Mouse (Mus musculus): ENCODE results near the gene Abca7. TPM values are rescaled to one million over a fixed set of nuclear protein-coding genes. Genes with fewer than 3 reads are reported as not detected.

The Abca7 gene
- total and polyA plus RNA-seq, 3 experiments: 12.1 to 35.9 (median 21.6) TPM

- Histone ChIP-seq H3K4me3 (ENCODE audit: low read depth, low read length) (no peak overlapping the region), H3K27me3 (ENCODE audit: insufficient read depth, low read length) (no peaks in the 10 kb centered on the region), H3K9me3 (replicated peaks) (no peaks in the 10 kb centered on the region), H3K36me3 (replicated peaks) (peaks cover 96% of the 10 kb centered on the region), H3K4me1 (ENCODE audit: insufficient read depth, low read depth, low read length) (peaks cover 78% of the 10 kb centered on the region)
- TF ChIP-seq POLR2AphosphoS5 (IDR thresholded peaks at IDR 0.05; ENCODE audit: insufficient replicate concordance, low read depth, low read length): no peak
- no peak for TF ChIP-seq GATA1 (IDR thresholded peaks at IDR 0.05; ENCODE audit: borderline replicate concordance, low read length)
- TF ChIP-seq CTCF (IDR thresholded peaks at IDR 0.05; ENCODE audit: low read depth, low read length): no peak
- no peak for TF ChIP-seq GATA2 (IDR thresholded peaks at IDR 0.05; ENCODE audit: borderline replicate concordance, low read depth, low read length)
- TF ChIP-seq TAL1 (conservative IDR thresholded peaks at IDR 0.05; ENCODE audit: low read depth, low read length): no peak
- no peak for ATAC-seq (ENCODE audit: extremely low read depth, insufficient number of reproducible peaks, low FRiP score, poor library complexity, severe bottlenecking)
- no peak for DNase-seq (ENCODE audit: low spot score)
Observed at GRCm38 (mm10) chr10:80030191-80030590, 33.9 kb downstream of the Abca7 start.

GRCm38 (mm10) chr10:80030736-80031135, 34.4 kb downstream of the Abca7 start:
- DNase-seq (ENCODE audit: low spot score) (no peak), ATAC-seq (ENCODE audit: extremely low read depth, insufficient number of reproducible peaks, low FRiP score, poor library complexity, severe bottlenecking) (no peak)
- no peaks in the 10 kb centered on the region for H3K9me3 ChIP-seq (replicated peaks)
- peaks cover 96% of the 10 kb centered on the region for H3K36me3 ChIP-seq (replicated peaks)
- H3K27me3 ChIP-seq (ENCODE audit: insufficient read depth, low read length): no peaks in the 10 kb centered on the region
- no peak overlapping the region for H3K4me3 ChIP-seq (ENCODE audit: low read depth, low read length)
- TF ChIP-seq POLR2AphosphoS5 (IDR thresholded peaks at IDR 0.05; ENCODE audit: insufficient replicate concordance, low read depth, low read length) (no peak), GATA2 (IDR thresholded peaks at IDR 0.05; ENCODE audit: borderline replicate concordance, low read depth, low read length) (no peak), GATA1 (IDR thresholded peaks at IDR 0.05; ENCODE audit: borderline replicate concordance, low read length) (no peak), CTCF (IDR thresholded peaks at IDR 0.05; ENCODE audit: low read depth, low read length) (no peak), TAL1 (conservative IDR thresholded peaks at IDR 0.05; ENCODE audit: low read depth, low read length) (no peak)
- H3K4me1 ChIP-seq (ENCODE audit: insufficient read depth, low read depth, low read length): peaks cover 78% of the 10 kb centered on the region

- Histone ChIP-seq H3K27me3 (ENCODE audit: insufficient read depth, low read length) (no peaks in the 10 kb centered on the region), H3K4me1 (ENCODE audit: insufficient read depth, low read depth, low read length) (peaks cover 71% of the 10 kb centered on the region), H3K4me3 (ENCODE audit: low read depth, low read length) (no peak overlapping the region; the same call in 1 of the 2 replicates), H3K36me3 (replicated peaks) (peaks cover 96% of the 10 kb centered on the region), H3K9me3 (replicated peaks) (no peaks in the 10 kb centered on the region)
- DNase-seq (ENCODE audit: low spot score) (no peak), ATAC-seq (ENCODE audit: extremely low read depth, insufficient number of reproducible peaks, low FRiP score, poor library complexity, severe bottlenecking) (no peak)
- TF ChIP-seq GATA2 (IDR thresholded peaks at IDR 0.05; ENCODE audit: borderline replicate concordance, low read depth, low read length): no peak
- no peak for TF ChIP-seq TAL1 (conservative IDR thresholded peaks at IDR 0.05; ENCODE audit: low read depth, low read length)
- no peak for TF ChIP-seq GATA1 (IDR thresholded peaks at IDR 0.05; ENCODE audit: borderline replicate concordance, low read length)
- no peak for TF ChIP-seq CTCF (IDR thresholded peaks at IDR 0.05; ENCODE audit: low read depth, low read length)
- no peak for TF ChIP-seq POLR2AphosphoS5 (IDR thresholded peaks at IDR 0.05; ENCODE audit: insufficient replicate concordance, low read depth, low read length)
Observed at GRCm38 (mm10) chr10:80032799-80033480, 36.6 kb downstream of the Abca7 start.

GRCm38 (mm10) chr10:80033511-80034391, 37.5 kb downstream of the Abca7 start:
- H3K27me3 ChIP-seq (ENCODE audit: insufficient read depth, low read length): no peaks in the 10 kb centered on the region
- H3K9me3 ChIP-seq (replicated peaks): no peaks in the 10 kb centered on the region
- TF ChIP-seq POLR2AphosphoS5 (IDR thresholded peaks at IDR 0.05; ENCODE audit: insufficient replicate concordance, low read depth, low read length) (no peak), GATA1 (IDR thresholded peaks at IDR 0.05; ENCODE audit: borderline replicate concordance, low read length) (no peak)
- H3K4me3 ChIP-seq (ENCODE audit: low read depth, low read length): no peak overlapping the region
- H3K4me1 ChIP-seq (ENCODE audit: insufficient read depth, low read depth, low read length): peaks cover 72% of the 10 kb centered on the region
- DNase-seq (ENCODE audit: low spot score): no peak
- ATAC-seq (ENCODE audit: extremely low read depth, insufficient number of reproducible peaks, low FRiP score, poor library complexity, severe bottlenecking): peak; percentile 29; the same call in 1 of the 2 replicates
- H3K36me3 ChIP-seq (replicated peaks): peaks cover 95% of the 10 kb centered on the region

GRCm38 (mm10) chr10:80035148-80035547, 38.9 kb downstream of the Abca7 start:
- ATAC-seq (ENCODE audit: extremely low read depth, insufficient number of reproducible peaks, low FRiP score, poor library complexity, severe bottlenecking) (no peak), DNase-seq (ENCODE audit: low spot score) (no peak)
- Histone ChIP-seq H3K27me3 (ENCODE audit: insufficient read depth, low read length) (no peaks in the 10 kb centered on the region), H3K4me1 (ENCODE audit: insufficient read depth, low read depth, low read length) (peaks cover 74% of the 10 kb centered on the region), H3K4me3 (ENCODE audit: low read depth, low read length) (no peak overlapping the region), H3K9me3 (replicated peaks) (no peaks in the 10 kb centered on the region), H3K36me3 (replicated peaks) (peaks cover 83% of the 10 kb centered on the region)
- TF ChIP-seq POLR2AphosphoS5 (IDR thresholded peaks at IDR 0.05; ENCODE audit: insufficient replicate concordance, low read depth, low read length): 0 out of 2 replicates have a peak, but pooled peaks have one; percentile 57
- no peak for TF ChIP-seq CTCF (IDR thresholded peaks at IDR 0.05; ENCODE audit: low read depth, low read length)

- H3K27me3 ChIP-seq (ENCODE audit: insufficient read depth, low read length): no peaks in the 10 kb centered on the region
- peaks cover 69% of the 10 kb centered on the region for H3K4me1 ChIP-seq (ENCODE audit: insufficient read depth, low read depth, low read length)
- DNase-seq (ENCODE audit: low spot score): no peak
- TF ChIP-seq GATA1 (IDR thresholded peaks at IDR 0.05; ENCODE audit: borderline replicate concordance, low read length): no peak
- TF ChIP-seq CTCF (IDR thresholded peaks at IDR 0.05; ENCODE audit: low read depth, low read length): no peak
- no peak for TF ChIP-seq GATA2 (IDR thresholded peaks at IDR 0.05; ENCODE audit: borderline replicate concordance, low read depth, low read length)
- TF ChIP-seq TAL1 (conservative IDR thresholded peaks at IDR 0.05; ENCODE audit: low read depth, low read length): no peak
- no peak for TF ChIP-seq POLR2AphosphoS5 (IDR thresholded peaks at IDR 0.05; ENCODE audit: insufficient replicate concordance, low read depth, low read length)
- H3K9me3 ChIP-seq (replicated peaks): no peaks in the 10 kb centered on the region
- ATAC-seq (ENCODE audit: extremely low read depth, insufficient number of reproducible peaks, low FRiP score, poor library complexity, severe bottlenecking): no peak
- H3K36me3 ChIP-seq (replicated peaks): peaks cover 77% of the 10 kb centered on the region
- no peak overlapping the region for H3K4me3 ChIP-seq (ENCODE audit: low read depth, low read length)
Observed at GRCm38 (mm10) chr10:80035686-80036085, 39.4 kb downstream of the Abca7 start.

All from G1E (cell line).